In genomic region chr10:76326304-76327006, GRCm38 (mm10) we compare ENCODE assay signal across 8 mouse cellular contexts. TPM values are rescaled to one million over a fixed set of nuclear protein-coding genes. Genes with fewer than 3 reads are reported as not detected.
DNase-seq lines count a peak whose midpoint lies in the region; ATAC-seq lines count a peak whose summit lies in the region.

No protein-coding gene starts in this region.

- H3K27me3 ChIP-seq in embryonic facial prominence, embryonic 11.5 days (ENCODE audit: control insufficient read depth, insufficient read depth, low read length), result no peaks in the 10 kb centered on the region
- H3K27me3 ChIP-seq in embryonic facial prominence, embryonic 10.5 days (replicated peaks; ENCODE audit: low read depth, poor library complexity, severe bottlenecking), result no peaks in the 10 kb centered on the region
- no peaks in the 10 kb centered on the region for H3K27me3 ChIP-seq in splenic B cell, adult 2 months (ENCODE audit: control insufficient read depth, insufficient read depth, low read length, poor library complexity, severe bottlenecking)
- H3K27me3 ChIP-seq in forebrain, embryonic 16.5 days (replicated peaks; ENCODE audit: control insufficient read depth, insufficient read depth, low read length), result no peaks in the 10 kb centered on the region

- no peaks in the 10 kb centered on the region for H3K4me1 ChIP-seq in embryonic facial prominence, embryonic 11.5 days (ENCODE audit: control insufficient read depth, insufficient read depth, low read length)
- no peaks in the 10 kb centered on the region for H3K4me1 ChIP-seq in embryonic facial prominence, embryonic 10.5 days
- H3K4me1 ChIP-seq in forebrain, embryonic 16.5 days (replicated peaks; ENCODE audit: control insufficient read depth, insufficient read depth, low read length), result no peaks in the 10 kb centered on the region

- H3K9me3 ChIP-seq in embryonic facial prominence, embryonic 11.5 days (replicated peaks; ENCODE audit: control insufficient read depth, low read length), result no peaks in the 10 kb centered on the region
- no peaks in the 10 kb centered on the region for H3K9me3 ChIP-seq in embryonic facial prominence, embryonic 10.5 days
- H3K9me3 ChIP-seq in forebrain, embryonic 16.5 days (ENCODE audit: control insufficient read depth, low read length), result no peaks in the 10 kb centered on the region

- ATAC-seq in embryonic facial prominence, embryonic 11.5 days (replicated peaks; ENCODE audit: insufficient number of reproducible peaks, low FRiP score, low TSS enrichment, low read depth), result no peak
- no peak for ATAC-seq in forebrain, embryonic 16.5 days

- WGBS in embryonic facial prominence, embryonic 11.5 days, result 75% methylated on average over 6 of the region's 6 CpGs
- WGBS in embryonic facial prominence, embryonic 10.5 days, result 76% methylated on average over 6 of the region's 6 CpGs
- whole genome bisulfite sequencing in large intestine, adult 2 months, result 66% methylated on average over 6 of the region's 6 CpGs
- WGBS in forebrain, embryonic 16.5 days, result 77% methylated on average over 5 of the region's 6 CpGs

- H3K4me3 ChIP-seq in embryonic facial prominence, embryonic 11.5 days (ENCODE audit: low read depth, low read length), result no peak overlapping the region
- no peak overlapping the region for H3K4me3 ChIP-seq in embryonic facial prominence, embryonic 10.5 days
- H3K4me3 ChIP-seq in forebrain, embryonic 16.5 days (replicated peaks; ENCODE audit: low read length), result no peak overlapping the region

- peak; percentile 40 for DNase-seq in embryonic facial prominence, embryonic 11.5 days (ENCODE audit: low spot score)
- DNase-seq in embryonic facial prominence, embryonic 10.5 days (ENCODE audit: low spot score), result no peak
- peak; percentile 52 for DNase-seq in ovary, postnatal 14 days (ENCODE audit: low spot score)
- no peak for DNase-seq in ovary, postnatal 10 days (ENCODE audit: low spot score)
- peak; percentile 59 for DNase-seq in brain, adult 2 months (ENCODE audit: low read depth, low spot score)
- DNase-seq in large intestine, adult 2 months (ENCODE audit: low read depth, low spot score), result peak; percentile 24
- DNase-seq in splenic B cell, adult 2 months (ENCODE audit: low read depth, low spot score), result peak; percentile 77

- no peak overlapping the region for H3K9ac ChIP-seq in embryonic facial prominence, embryonic 11.5 days (replicated peaks; ENCODE audit: low read length)
- H3K9ac ChIP-seq in forebrain, embryonic 16.5 days (replicated peaks; ENCODE audit: low read depth, low read length), result no peak overlapping the region

- no peak overlapping the region for H3K4me2 ChIP-seq in embryonic facial prominence, embryonic 11.5 days (ENCODE audit: low read depth, low read length)
- no peak overlapping the region for H3K4me2 ChIP-seq in forebrain, embryonic 16.5 days (ENCODE audit: low read length)

- H3K27ac ChIP-seq in embryonic facial prominence, embryonic 11.5 days (replicated peaks; ENCODE audit: low read depth, low read length), result no peak overlapping the region
- H3K27ac ChIP-seq in embryonic facial prominence, embryonic 10.5 days (replicated peaks), result no peak overlapping the region
- no peak overlapping the region for H3K27ac ChIP-seq in forebrain, embryonic 16.5 days (ENCODE audit: low read length)

- no peaks in the 10 kb centered on the region for H3K36me3 ChIP-seq in embryonic facial prominence, embryonic 11.5 days (replicated peaks; ENCODE audit: control insufficient read depth, insufficient read depth, low read depth, low read length)
- H3K36me3 ChIP-seq in embryonic facial prominence, embryonic 10.5 days (replicated peaks), result no peaks in the 10 kb centered on the region; the same call in 1 of the 2 replicates
- H3K36me3 ChIP-seq in splenic B cell, adult 2 months (ENCODE audit: control insufficient read depth, insufficient read depth, low read length, poor library complexity, severe bottlenecking), result no peaks in the 10 kb centered on the region
- H3K36me3 ChIP-seq in forebrain, embryonic 16.5 days (ENCODE audit: control insufficient read depth, insufficient read depth), result 0 out of 2 replicates have a peak, but pooled peaks cover 3% of the 10 kb centered on the region

RNA-seq across cellular contexts. Expression of gene Dip2a, which starts 18.6 kb away (rescaled TPM):
- polyA plus RNA-seq in embryonic facial prominence, embryonic 11.5 days (2014; fragmentation: Nextera tagmentation; extraction: Ambion mirVana), result 3.9 and 4.3 TPM in 2 replicates
- 6.6 and 6.9 TPM in 2 replicates for polyA plus RNA-seq in embryonic facial prominence, embryonic 10.5 days (2016; fragmentation: Nextera tagmentation; extraction: Ambion mirVana)
- polyA plus RNA-seq in large intestine, adult 2 months (2012; rRNA removed), result 11.3 and 17.2 TPM in 2 replicates
- polyA plus RNA-seq in forebrain, embryonic 16.5 days (2015; fragmentation: Nextera tagmentation; extraction: Ambion mirVana), result 15.9 and 19.6 TPM in 2 replicates

Comparison
In these comparisons a context has a peak if more than half of its experiments do, and no peak if none do; other contexts are left out.
1. DNase-seq: peak in embryonic facial prominence, embryonic 11.5 days (single experiment), ovary, postnatal 14 days (single experiment), brain, adult 2 months (single experiment), large intestine, adult 2 months (single experiment) and splenic B cell, adult 2 months (single experiment); none in embryonic facial prominence, embryonic 10.5 days (single experiment) and ovary, postnatal 10 days (single experiment).